Mouse (Mus musculus): ENCODE measurements at regions not wholly inside any gene's neighbourhood (a gene's known extent, or its start where the extent isn't known, plus 50 kb on each side); places are given as distances from the start of the nearest gene placed in this dataset.

GRCm38 (mm10) chr1:75681913-75682312, 135.8 kb downstream of the Slc4a3 start:
- no peak for DNase-seq (ENCODE audit: extremely low spot score, low read depth, low spot score)

GRCm38 (mm10) chr1:75692781-75693180, 146.7 kb downstream of the Slc4a3 start:
- no peak for DNase-seq (ENCODE audit: extremely low spot score, low read depth, low spot score)

GRCm38 (mm10) chr1:75693231-75693914, 147.3 kb downstream of the Slc4a3 start:
- DNase-seq (ENCODE audit: extremely low spot score, low read depth, low spot score): no peak

- DNase-seq (ENCODE audit: extremely low spot score, low read depth, low spot score): no peak
These were observed 159.0 kb downstream of the Slc4a3 start for GRCm38 (mm10) chr1:75704832-75705650.

GRCm38 (mm10) chr1:75706126-75706525, 160.1 kb downstream of the Slc4a3 start:
- DNase-seq (ENCODE audit: extremely low spot score, low read depth, low spot score): no peak

GRCm38 (mm10) chr1:75723431-75723830, 177.4 kb downstream of the Slc4a3 start:
- DNase-seq (ENCODE audit: extremely low spot score, low read depth, low spot score): no peak

GRCm38 (mm10) chr1:75725329-75725728, 179.3 kb downstream of the Slc4a3 start:
- no peak for DNase-seq (ENCODE audit: extremely low spot score, low read depth, low spot score)

- DNase-seq (ENCODE audit: extremely low spot score, low read depth, low spot score): no peak
These were observed 182.8 kb downstream of the Slc4a3 start for GRCm38 (mm10) chr1:75728859-75729258.

- DNase-seq (ENCODE audit: extremely low spot score, low read depth, low spot score): no peak
These were observed 187.7 kb downstream of the Slc4a3 start for GRCm38 (mm10) chr1:75733791-75734190.

- no peak for DNase-seq (ENCODE audit: extremely low spot score, low read depth, low spot score)
These were observed 192.6 kb downstream of the Slc4a3 start for GRCm38 (mm10) chr1:75738651-75739050.

GRCm38 (mm10) chr1:75749665-75750221, 203.7 kb downstream of the Slc4a3 start:
- no peak for DNase-seq (ENCODE audit: extremely low spot score, low read depth, low spot score)

GRCm38 (mm10) chr1:75772131-75772530, 226.1 kb downstream of the Slc4a3 start:
- no peak for DNase-seq (ENCODE audit: extremely low spot score, low read depth, low spot score)

- no peak for DNase-seq (ENCODE audit: extremely low spot score, low read depth, low spot score)
These were observed 226.9 kb downstream of the Slc4a3 start for GRCm38 (mm10) chr1:75773014-75773413.

- DNase-seq (ENCODE audit: extremely low spot score, low read depth, low spot score): no peak
These were observed 232.8 kb downstream of the Slc4a3 start for GRCm38 (mm10) chr1:75778889-75779288.

- no peak for DNase-seq (ENCODE audit: extremely low spot score, low read depth, low spot score)
These were observed 237.1 kb downstream of the Slc4a3 start for GRCm38 (mm10) chr1:75783206-75783605.

- no peak for DNase-seq (ENCODE audit: extremely low spot score, low read depth, low spot score)
These were observed 240.2 kb downstream of the Slc4a3 start for GRCm38 (mm10) chr1:75786173-75786820.

GRCm38 (mm10) chr1:75791509-75791908, 245.4 kb downstream of the Slc4a3 start:
- no peak for DNase-seq (ENCODE audit: extremely low spot score, low read depth, low spot score)

- no peak for DNase-seq (ENCODE audit: extremely low spot score, low read depth, low spot score)
These were observed 251.7 kb downstream of the Slc4a3 start for GRCm38 (mm10) chr1:75797793-75798192.

- no peak for DNase-seq (ENCODE audit: extremely low spot score, low read depth, low spot score)
These were observed 252.5 kb downstream of the Slc4a3 start for GRCm38 (mm10) chr1:75798375-75799099.

- no peak for DNase-seq (ENCODE audit: extremely low spot score, low read depth, low spot score)
These were observed 258.4 kb downstream of the Slc4a3 start for GRCm38 (mm10) chr1:75804473-75804872.

GRCm38 (mm10) chr1:75812471-75812870, 266.4 kb downstream of the Slc4a3 start:
- no peak for DNase-seq (ENCODE audit: extremely low spot score, low read depth, low spot score)
